ENCODE assay signal across 17 mouse cellular contexts in the genomic region with DNA sequence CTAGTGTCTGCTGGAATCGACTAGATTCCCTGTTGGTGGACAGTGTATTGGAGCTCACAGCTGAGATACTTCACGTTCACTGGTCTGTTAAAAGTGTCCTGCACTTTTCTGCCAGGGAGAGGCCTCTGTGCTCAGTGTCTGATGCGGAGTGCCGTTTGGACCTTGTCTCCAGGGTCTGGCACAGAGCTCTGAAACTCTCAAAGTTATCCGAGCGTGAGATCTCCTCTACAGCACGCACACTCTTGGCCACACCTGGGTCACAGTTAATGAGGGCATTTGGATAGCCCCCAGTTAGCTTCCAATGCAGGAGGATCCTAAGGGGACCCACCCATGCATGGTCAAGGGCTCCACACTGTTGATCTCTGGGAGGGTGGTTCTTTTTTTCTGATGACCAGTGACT. TPM values are rescaled to one million over a fixed set of nuclear protein-coding genes. Genes with fewer than 3 reads are reported as not detected.
A peak's percentile ranks its signal among the peaks of the same experiment; 100 is the strongest.
DNase-seq lines count a peak whose midpoint lies in the region; ATAC-seq and TF ChIP-seq lines count a peak whose summit lies in the region.
"Had no signal": no experiment of that assay in that cellular context is flagged by ENCODE, and none has a peak within 500 bp of the region (broad histone marks: within the 10 kb centered on the region; RNA-seq: fewer than 3 reads in every experiment).

No protein-coding gene starts in this region.

- TF ChIP-seq CTCF in midbrain, postnatal 0 days (IDR thresholded peaks at IDR 0.05): no peak
- no peak for TF ChIP-seq CTCF in layer of hippocampus, adult 2 months (conservative IDR thresholded peaks at IDR 0.05)

- peaks cover 7% of the 10 kb centered on the region for H3K4me1 ChIP-seq in midbrain, embryonic 13.5 days (replicated peaks)
- H3K4me1 ChIP-seq in midbrain, postnatal 0 days (ENCODE audit: insufficient read depth, low read length): no peaks in the 10 kb centered on the region
- H3K4me1 ChIP-seq: embryonic facial prominence, embryonic 12.5 days; forebrain, embryonic 15.5 days; heart, embryonic 13.5 days had no signal

- H3K36me3 ChIP-seq in midbrain, embryonic 13.5 days: no peaks in the 10 kb centered on the region
- H3K36me3 ChIP-seq in midbrain, postnatal 0 days (ENCODE audit: insufficient read depth, low read length): no peaks in the 10 kb centered on the region
- H3K36me3 ChIP-seq: forebrain, embryonic 15.5 days had no signal

- peak overlapping the region; percentile 30; the same call in 1 of the 2 replicates for H3K27ac ChIP-seq in midbrain, embryonic 13.5 days
- no peak overlapping the region for H3K27ac ChIP-seq in midbrain, postnatal 0 days (ENCODE audit: low read depth, low read length)
- H3K27ac ChIP-seq in layer of hippocampus, adult 2 months: no peak overlapping the region
- H3K27ac ChIP-seq: embryonic facial prominence, embryonic 12.5 days; forebrain, embryonic 15.5 days; heart, embryonic 13.5 days had no signal

- H3K4me3 ChIP-seq in midbrain, embryonic 13.5 days (replicated peaks): no peak overlapping the region
- no peak overlapping the region for H3K4me3 ChIP-seq in midbrain, postnatal 0 days (ENCODE audit: low read depth, low read length)
- H3K4me3 ChIP-seq in layer of hippocampus, adult 2 months: no peak overlapping the region
- H3K4me3 ChIP-seq: embryonic facial prominence, embryonic 12.5 days; forebrain, embryonic 15.5 days; heart, embryonic 13.5 days had no signal

- ATAC-seq in midbrain, embryonic 13.5 days: no peak
- ATAC-seq in midbrain, postnatal 0 days (ENCODE audit: low FRiP score): no peak
- ATAC-seq: forebrain, embryonic 15.5 days had no signal

- H3K9ac ChIP-seq in midbrain, embryonic 13.5 days (replicated peaks): no peak overlapping the region
- no peak overlapping the region for H3K9ac ChIP-seq in midbrain, postnatal 0 days (replicated peaks; ENCODE audit: low read length, poor library complexity, severe bottlenecking)
- H3K9ac ChIP-seq: embryonic facial prominence, embryonic 12.5 days; forebrain, embryonic 15.5 days; heart, embryonic 13.5 days; hindbrain, embryonic 14.5 days had no signal

- H3K4me2 ChIP-seq in midbrain, embryonic 13.5 days (replicated peaks): no peak overlapping the region
- no peak overlapping the region for H3K4me2 ChIP-seq in midbrain, postnatal 0 days (ENCODE audit: low read depth, low read length, poor library complexity, severe bottlenecking)
- H3K4me2 ChIP-seq: embryonic facial prominence, embryonic 12.5 days; forebrain, embryonic 15.5 days; heart, embryonic 13.5 days; hindbrain, embryonic 14.5 days had no signal

- WGBS in midbrain, embryonic 13.5 days: 84% methylated on average over 7 of the region's 7 CpGs
- WGBS in midbrain, postnatal 0 days: 90% methylated on average over 7 of the region's 7 CpGs

- no peaks in the 10 kb centered on the region for H3K9me3 ChIP-seq in midbrain, embryonic 13.5 days
- no peaks in the 10 kb centered on the region for H3K9me3 ChIP-seq in midbrain, postnatal 0 days (ENCODE audit: low read length)
- H3K9me3 ChIP-seq: embryonic facial prominence, embryonic 12.5 days; forebrain, embryonic 15.5 days had no signal

- H3K27me3 ChIP-seq in midbrain, embryonic 13.5 days: no peaks in the 10 kb centered on the region; the same call in 1 of the 2 replicates
- H3K27me3 ChIP-seq in midbrain, postnatal 0 days (ENCODE audit: insufficient read depth, low read length): no peaks in the 10 kb centered on the region
- H3K27me3 ChIP-seq: embryonic facial prominence, embryonic 12.5 days; forebrain, embryonic 15.5 days; heart, embryonic 13.5 days had no signal

- DNase-seq in midbrain, postnatal 0 days (ENCODE audit: low spot score): no peak
- DNase-seq in kidney, adult 9 months: peak; percentile 84
- peak; percentile 51 for DNase-seq in kidney, postnatal 10 days
- no peak for DNase-seq in thymus, postnatal 4 days
- DNase-seq in heart, adult 18-20 months: no peak
- DNase-seq in layer of hippocampus, adult 2 months (ENCODE audit: low spot score in 2 of 2): no peak
- DNase-seq: adrenal gland, adult 2 months; adrenal gland, postnatal 25 days; cerebellum, adult 2 months; cerebellum, postnatal 14 days; gastrocnemius, postnatal 10 days; heart, postnatal 36 days had no signal

RNA-seq across cellular contexts. Expression of gene Parvg, which starts 45.7 kb away (rescaled TPM):
- polyA plus RNA-seq in midbrain, embryonic 13.5 days (2015; fragmentation: Nextera tagmentation; extraction: Ambion mirVana): 0.59 and 0.78 TPM in 2 replicates
- total RNA-seq in midbrain, postnatal 0 days (2014; rRNA removed): 1.5 and 1.7 TPM in 2 replicates
- polyA plus RNA-seq in midbrain, postnatal 0 days (2015; fragmentation: Nextera tagmentation; extraction: Ambion mirVana): 1.7 and 1.9 TPM in 2 replicates
- total RNA-seq in heart, adult 18-20 months (2021): 1 to 10 TPM; 2.0 to 3.1 TPM
- total RNA-seq in layer of hippocampus, adult 2 months (2021): 10 to 100 TPM; 20.9 to 26.6 TPM

RNA-seq across cellular contexts. Expression of gene Parvb, which starts 46.2 kb away (rescaled TPM):
- polyA plus RNA-seq in midbrain, embryonic 13.5 days (2015; fragmentation: Nextera tagmentation; extraction: Ambion mirVana): 4.7 and 6.2 TPM in 2 replicates
- total RNA-seq in midbrain, postnatal 0 days (2014; rRNA removed): 9.6 and 14.0 TPM in 2 replicates
- polyA plus RNA-seq in midbrain, postnatal 0 days (2015; fragmentation: Nextera tagmentation; extraction: Ambion mirVana): 4.3 and 5.8 TPM in 2 replicates
- 100 to 1,000 TPM in 1 of 2 experiments, 10 to 100 TPM in 1; 89.9 to 103 TPM for total RNA-seq in heart, adult 18-20 months (2021)
- total RNA-seq in layer of hippocampus, adult 2 months (2021): 10 to 100 TPM; 29.9 to 34.0 TPM

Comparison
In these comparisons a context has a peak if more than half of its experiments do, and no peak if none do; other contexts are left out.
1. DNase-seq: peak in kidney, adult 9 months (single experiment) and kidney, postnatal 10 days (single experiment); none in midbrain, postnatal 0 days (single experiment), thymus, postnatal 4 days (single experiment), heart, adult 18-20 months (0 of 2) and layer of hippocampus, adult 2 months (0 of 2).